In genomic region chr16:36561386-36562338, GRCm38 (mm10) we compare ENCODE assay signal across 9 mouse cellular contexts. TPM values are rescaled to one million over a fixed set of nuclear protein-coding genes. Genes with fewer than 3 reads are reported as not detected.
A peak's percentile ranks its signal among the peaks of the same experiment; 100 is the strongest.
DNase-seq lines count a peak whose midpoint lies in the region; ATAC-seq and TF ChIP-seq lines count a peak whose summit lies in the region.
"Had no signal": no experiment of that assay in that cellular context is flagged by ENCODE, and none has a peak within 500 bp of the region (broad histone marks: within the 10 kb centered on the region; RNA-seq: fewer than 3 reads in every experiment).

Gene Casr (minus strand): TSS chr16:36562141.

- intact Hi-C loops in heart, postnatal 36 days (cut with DNase I): no loop called here

- H3K4me2 ChIP-seq in heart, embryonic 11.5 days: peak within 1 kb of the TSS; percentile 90
- H3K4me2 ChIP-seq in hindbrain, postnatal 0 days (ENCODE audit: low read depth, low read length): peak within 1 kb of the TSS; percentile 95
- H3K4me2 ChIP-seq in midbrain, embryonic 16.5 days (ENCODE audit: low read length): peak within 1 kb of the TSS; percentile 98

- 0 out of 2 replicates have a peak, but pooled peaks cover 6% of the 10 kb centered on the region for H3K4me1 ChIP-seq in heart, embryonic 11.5 days (ENCODE audit: control insufficient read depth, insufficient read depth, low read length)
- no peaks in the 10 kb centered on the region for H3K4me1 ChIP-seq in hindbrain, postnatal 0 days (ENCODE audit: insufficient read depth, low read length)
- H3K4me1 ChIP-seq in midbrain, embryonic 16.5 days (ENCODE audit: control insufficient read depth, insufficient read depth, low read length): peaks cover 9% of the 10 kb centered on the region
- no peaks in the 10 kb centered on the region for H3K4me1 ChIP-seq in thymus, adult 2 months (replicated peaks; ENCODE audit: control insufficient read depth, insufficient read depth, low read length)

- TF ChIP-seq CTCF in hindbrain, postnatal 0 days (IDR thresholded peaks at IDR 0.05; ENCODE audit: low read depth): no peak
- no peak for TF ChIP-seq CTCF in thymus, adult 2 months (IDR thresholded peaks at IDR 0.05; ENCODE audit: borderline replicate concordance, control insufficient read depth, extremely low read depth, insufficient read depth, low read length, poor library complexity)

- H3K36me3 ChIP-seq in heart, embryonic 11.5 days (ENCODE audit: control insufficient read depth, insufficient read depth, low read length): no peaks in the 10 kb centered on the region
- no peaks in the 10 kb centered on the region for H3K36me3 ChIP-seq in hindbrain, postnatal 0 days (ENCODE audit: insufficient read depth, low read length)
- no peaks in the 10 kb centered on the region for H3K36me3 ChIP-seq in midbrain, embryonic 16.5 days (ENCODE audit: control insufficient read depth, insufficient read depth, low read length)
- H3K36me3 ChIP-seq in thymus, adult 2 months (ENCODE audit: control insufficient read depth, insufficient read depth, low read length): no peaks in the 10 kb centered on the region

- H3K9me3 ChIP-seq in heart, embryonic 11.5 days (replicated peaks; ENCODE audit: control insufficient read depth, low read length): no peaks in the 10 kb centered on the region
- H3K9me3 ChIP-seq in hindbrain, postnatal 0 days (ENCODE audit: low read length): no peaks in the 10 kb centered on the region
- no peaks in the 10 kb centered on the region for H3K9me3 ChIP-seq in midbrain, embryonic 16.5 days (replicated peaks; ENCODE audit: control insufficient read depth, low read length, poor library complexity, severe bottlenecking)

- H3K4me3 ChIP-seq in heart, embryonic 11.5 days (ENCODE audit: low read depth, low read length): peak within 1 kb of the TSS; percentile 50
- peak within 1 kb of the TSS; percentile 45 for H3K4me3 ChIP-seq in hindbrain, postnatal 0 days (ENCODE audit: low read length)
- peak within 1 kb of the TSS; percentile 52 for H3K4me3 ChIP-seq in midbrain, embryonic 16.5 days (ENCODE audit: low read depth, low read length)
- H3K4me3 ChIP-seq in thymus, adult 2 months (ENCODE audit: control insufficient read depth, insufficient read depth, low read length): no peak within 1 kb of the TSS

- no peaks in the 10 kb centered on the region; the same call in none of the 2 replicates for H3K27me3 ChIP-seq in heart, embryonic 11.5 days (ENCODE audit: control insufficient read depth, insufficient read depth, low read length)
- H3K27me3 ChIP-seq in hindbrain, postnatal 0 days (ENCODE audit: insufficient read depth, low read length): peaks cover 6% of the 10 kb centered on the region; the same call in 1 of the 2 replicates
- peaks cover 5% of the 10 kb centered on the region for H3K27me3 ChIP-seq in midbrain, embryonic 16.5 days (ENCODE audit: control insufficient read depth, insufficient read depth, low read depth, low read length)
- H3K27me3 ChIP-seq in thymus, adult 2 months (ENCODE audit: control insufficient read depth, insufficient read depth, low read length): no peaks in the 10 kb centered on the region

- WGBS in heart, embryonic 11.5 days (ENCODE audit: insufficient replicate concordance): 3% methylated on average over 36 of the region's 36 CpGs
- WGBS in hindbrain, postnatal 0 days: 3% methylated on average over 36 of the region's 36 CpGs
- 2% methylated on average over 36 of the region's 36 CpGs for WGBS in midbrain, embryonic 16.5 days
- WGBS in thymus, adult 2 months: 11% methylated on average over 36 of the region's 36 CpGs

- ATAC-seq in heart, embryonic 11.5 days (replicated peaks; ENCODE audit: insufficient number of reproducible peaks, low FRiP score, low TSS enrichment): no peak
- ATAC-seq in hindbrain, postnatal 0 days: peak; percentile 47
- peak; percentile 58; the same call in 1 of the 2 replicates for ATAC-seq in midbrain, embryonic 16.5 days

- TF ChIP-seq POLR2A in thymus, adult 2 months (IDR thresholded peaks at IDR 0.05; ENCODE audit: control insufficient read depth, extremely low read depth, insufficient read depth, low read length, poor library complexity): no peak

- H3K27ac ChIP-seq in heart, embryonic 11.5 days (ENCODE audit: low read depth, low read length): no peak within 1 kb of the TSS
- no peak within 1 kb of the TSS for H3K27ac ChIP-seq in hindbrain, postnatal 0 days
- H3K27ac ChIP-seq in midbrain, embryonic 16.5 days (ENCODE audit: low read length): no peak within 1 kb of the TSS
- no peak within 1 kb of the TSS for H3K27ac ChIP-seq in thymus, adult 2 months (ENCODE audit: control insufficient read depth, insufficient read depth, low read length)

- no peak for DNase-seq in heart, postnatal 36 days
- peak; percentile 23 for DNase-seq in embryo, embryonic 10 days (ENCODE audit: low spot score)
- peak; percentile 4 for DNase-seq in hindbrain, postnatal 0 days (ENCODE audit: low spot score)
- no peak for DNase-seq in frontal cortex, postnatal 36 days (ENCODE audit: low spot score in 2 of 2)
- no peak for DNase-seq in thymus, adult 2 months
- DNase-seq in ovary, adult 18-20 months (ENCODE audit: low spot score): no peak

- peak within 1 kb of the TSS; percentile 65 for H3K9ac ChIP-seq in heart, embryonic 11.5 days (ENCODE audit: low read depth, low read length)
- peak within 1 kb of the TSS; percentile 28 for H3K9ac ChIP-seq in hindbrain, postnatal 0 days (replicated peaks; ENCODE audit: low read length)
- peak within 1 kb of the TSS; percentile 66 for H3K9ac ChIP-seq in midbrain, embryonic 16.5 days (ENCODE audit: low read depth, low read length)

RNA-seq across cellular contexts. Expression of gene Casr, which starts in this region (rescaled TPM):
- 0.14 and 0.37 TPM in 2 replicates for polyA plus RNA-seq in heart, embryonic 11.5 days (2014; fragmentation: Nextera tagmentation; extraction: Ambion mirVana)
- under 1 TPM in 1 of 2 experiments, not detected in 1; 0.08 TPM for total RNA-seq in heart, postnatal 36 days (2021)
- total RNA-seq in hindbrain, postnatal 0 days (2014; rRNA removed): 0.72 and 1.9 TPM in 2 replicates
- polyA plus RNA-seq in hindbrain, postnatal 0 days (2015; fragmentation: Nextera tagmentation; extraction: Ambion mirVana): 0.13 and 0.24 TPM in 2 replicates
- 0.20 and 0.59 TPM in 2 replicates for polyA plus RNA-seq in midbrain, embryonic 16.5 days (2015; fragmentation: Nextera tagmentation; extraction: Ambion mirVana)
- 0.92 and 1.00 TPM in 2 replicates for polyA plus RNA-seq in thymus, adult 2 months (2012; rRNA removed)
- total RNA-seq: liver, adult 2 months had no signal
- polyA plus RNA-seq: liver, adult 2 months had no signal

Comparison
In these comparisons a context has a peak if more than half of its experiments do, and no peak if none do; other contexts are left out.
1. Peak in ATAC-seq, H3K4me3 ChIP-seq, H3K9ac ChIP-seq and H3K4me2 ChIP-seq in midbrain, embryonic 16.5 days; RNA of the gene not detected or under 1 TPM.
2. DNase-seq: peak in embryo, embryonic 10 days (single experiment) and hindbrain, postnatal 0 days (single experiment); none in heart, postnatal 36 days (0 of 2), frontal cortex, postnatal 36 days (0 of 2), thymus, adult 2 months (single experiment) and ovary, adult 18-20 months (single experiment).
3. Peak in every context shown above with its lines, with median percentiles within 50 percentile points of each other: H3K4me2 ChIP-seq and H3K9ac ChIP-seq.